Mouse (Mus musculus) layer of hippocampus, postnatal 25 days (tissue): ENCODE results near the gene Tll2. TPM values are rescaled to one million over a fixed set of nuclear protein-coding genes. Genes with fewer than 3 reads are reported as not detected.

Source experiments
- total RNA-seq, 2 experiments: library from RNA; stranded (reverse); gene quantifications; 2 replicates each; pipeline ENCODE4 v1.2.3; 2021

The Tll2 gene
- total RNA-seq, 2 experiments from 2014 or later, result 0.89 to 1.1 TPM

Other genes with a start within 250 kb of the Tll2 start
- gene Blnk, start 212.3 kb downstream of the Tll2 start, total RNA-seq, result 1 to 10 TPM; 5.5 to 6.6 TPM
- gene Dntt, start 177.6 kb downstream of the Tll2 start, total RNA-seq, result not detected
- 10 to 100 TPM; 20.0 to 22.9 TPM for gene Opalin, start 129.7 kb downstream of the Tll2 start, total RNA-seq
- 100 to 1,000 TPM; 120 to 125 TPM for gene Tm9sf3, start 57.2 kb upstream of the Tll2 start, total RNA-seq
- 1 to 10 TPM; 2.2 to 2.7 TPM for gene Pik3ap1, start 178.3 kb upstream of the Tll2 start, total RNA-seq